Mouse (Mus musculus): ENCODE data around the gene Zfp114. TPM values are rescaled to one million over a fixed set of nuclear protein-coding genes. Genes with fewer than 3 reads are reported as not detected.
A peak's percentile ranks its signal among the peaks of the same experiment; 100 is the strongest.

Gene Zfp114
- polyA plus RNA-seq, 1 experiment: 1.9 TPM

DNA sequence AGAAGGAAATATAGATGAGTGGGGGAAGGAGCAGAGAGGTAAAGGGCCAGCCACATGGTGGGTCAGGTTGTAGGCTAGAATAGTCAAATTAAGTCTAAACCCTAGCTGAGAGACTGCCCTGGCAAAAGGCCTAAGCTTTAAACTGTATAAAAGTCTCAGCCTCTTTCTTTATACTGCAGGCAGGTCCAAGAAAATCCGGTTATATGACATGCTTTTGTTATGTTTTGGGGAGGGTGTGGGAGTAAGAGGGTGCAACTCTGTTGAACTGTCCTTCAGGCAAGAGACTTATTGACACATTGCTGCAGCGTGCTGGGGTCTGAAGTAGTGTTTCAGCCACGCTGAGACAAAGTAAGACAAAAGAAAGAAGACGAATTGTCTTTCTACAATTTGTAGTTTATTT is 2.7 kb upstream of the Zfp114 start:
- Histone ChIP-seq H3K4me1 (ENCODE audit: control insufficient read depth, insufficient read depth, low read length) (no peaks in the 10 kb centered on the region), H3K27ac (ENCODE audit: insufficient read depth, low read length) (no peak overlapping the region), H3K27me3 (ENCODE audit: control insufficient read depth, insufficient read depth, low read length, poor library complexity, severe bottlenecking) (no peaks in the 10 kb centered on the region), H3K4me3 (ENCODE audit: low read depth, low read length) (no peak overlapping the region), H3K9ac (ENCODE audit: low read depth, poor library complexity, severe bottlenecking) (no peak overlapping the region), H3K36me3 (ENCODE audit: control insufficient read depth, insufficient read depth, low read length, poor library complexity, severe bottlenecking) (no peaks in the 10 kb centered on the region), H3K9me3 (replicated peaks; ENCODE audit: control insufficient read depth, insufficient read depth, low read length, poor library complexity, severe bottlenecking) (no peaks in the 10 kb centered on the region)
- no peak for TF ChIP-seq EP300 (IDR thresholded peaks at IDR 0.05; ENCODE audit: insufficient read depth, low read depth, low read length)
- no peak for TF ChIP-seq POLR2A (IDR thresholded peaks at IDR 0.05; ENCODE audit: insufficient read depth, low read length)
- TF ChIP-seq CTCF (IDR thresholded peaks at IDR 0.05; ENCODE audit: low read depth, low read length): no peak

DNA sequence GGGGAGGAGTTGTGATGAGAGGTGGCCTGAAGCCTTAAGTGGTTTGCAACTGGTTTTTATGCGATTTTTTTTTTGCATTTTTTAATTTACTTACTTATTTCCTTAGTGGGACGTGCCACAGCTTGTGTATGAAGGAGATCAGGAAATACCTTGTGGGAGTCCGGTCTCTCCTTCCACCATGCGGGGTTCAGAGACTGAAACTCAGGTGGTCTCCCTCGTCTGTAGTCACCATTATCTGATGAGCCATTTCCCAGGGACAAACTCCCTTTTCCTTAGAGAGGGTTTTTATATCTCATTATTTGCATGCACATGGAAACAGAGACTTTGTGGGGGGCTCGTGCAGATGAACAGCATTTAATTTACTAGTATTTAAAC is 464 bp downstream of the Zfp114 start:
- peak overlapping the region; percentile 29; the same call in 1 of the 2 replicates for H3K9ac ChIP-seq (ENCODE audit: low read depth, poor library complexity, severe bottlenecking)
- no peaks in the 10 kb centered on the region for H3K4me1 ChIP-seq (ENCODE audit: control insufficient read depth, insufficient read depth, low read length)
- H3K4me3 ChIP-seq (ENCODE audit: low read depth, low read length): peak overlapping the region; percentile 99
- no peak overlapping the region for H3K27ac ChIP-seq (ENCODE audit: insufficient read depth, low read length)
- H3K9me3 ChIP-seq (replicated peaks; ENCODE audit: control insufficient read depth, insufficient read depth, low read length, poor library complexity, severe bottlenecking): no peaks in the 10 kb centered on the region
- TF ChIP-seq EP300 (IDR thresholded peaks at IDR 0.05; ENCODE audit: insufficient read depth, low read depth, low read length) (no peak), POLR2A (IDR thresholded peaks at IDR 0.05; ENCODE audit: insufficient read depth, low read length) (no peak), CTCF (IDR thresholded peaks at IDR 0.05; ENCODE audit: low read depth, low read length) (no peak)
- H3K36me3 ChIP-seq (ENCODE audit: control insufficient read depth, insufficient read depth, low read length, poor library complexity, severe bottlenecking): no peaks in the 10 kb centered on the region
- H3K27me3 ChIP-seq (ENCODE audit: control insufficient read depth, insufficient read depth, low read length, poor library complexity, severe bottlenecking): no peaks in the 10 kb centered on the region

GRCm38 (mm10) chr7:24187611-24188010 is 12.8 kb downstream of the Zfp114 start:
- Histone ChIP-seq H3K9ac (ENCODE audit: low read depth, poor library complexity, severe bottlenecking) (no peak overlapping the region), H3K36me3 (ENCODE audit: control insufficient read depth, insufficient read depth, low read length, poor library complexity, severe bottlenecking) (no peaks in the 10 kb centered on the region), H3K27me3 (ENCODE audit: control insufficient read depth, insufficient read depth, low read length, poor library complexity, severe bottlenecking) (no peaks in the 10 kb centered on the region), H3K9me3 (replicated peaks; ENCODE audit: control insufficient read depth, insufficient read depth, low read length, poor library complexity, severe bottlenecking) (no peaks in the 10 kb centered on the region), H3K4me3 (ENCODE audit: low read depth, low read length) (no peak overlapping the region), H3K27ac (ENCODE audit: insufficient read depth, low read length) (no peak overlapping the region), H3K4me1 (ENCODE audit: control insufficient read depth, insufficient read depth, low read length) (peaks cover 3% of the 10 kb centered on the region)
- no peak for TF ChIP-seq CTCF (IDR thresholded peaks at IDR 0.05; ENCODE audit: low read depth, low read length)
- no peak for TF ChIP-seq POLR2A (IDR thresholded peaks at IDR 0.05; ENCODE audit: insufficient read depth, low read length)
- no peak for TF ChIP-seq EP300 (IDR thresholded peaks at IDR 0.05; ENCODE audit: insufficient read depth, low read depth, low read length)

DNA sequence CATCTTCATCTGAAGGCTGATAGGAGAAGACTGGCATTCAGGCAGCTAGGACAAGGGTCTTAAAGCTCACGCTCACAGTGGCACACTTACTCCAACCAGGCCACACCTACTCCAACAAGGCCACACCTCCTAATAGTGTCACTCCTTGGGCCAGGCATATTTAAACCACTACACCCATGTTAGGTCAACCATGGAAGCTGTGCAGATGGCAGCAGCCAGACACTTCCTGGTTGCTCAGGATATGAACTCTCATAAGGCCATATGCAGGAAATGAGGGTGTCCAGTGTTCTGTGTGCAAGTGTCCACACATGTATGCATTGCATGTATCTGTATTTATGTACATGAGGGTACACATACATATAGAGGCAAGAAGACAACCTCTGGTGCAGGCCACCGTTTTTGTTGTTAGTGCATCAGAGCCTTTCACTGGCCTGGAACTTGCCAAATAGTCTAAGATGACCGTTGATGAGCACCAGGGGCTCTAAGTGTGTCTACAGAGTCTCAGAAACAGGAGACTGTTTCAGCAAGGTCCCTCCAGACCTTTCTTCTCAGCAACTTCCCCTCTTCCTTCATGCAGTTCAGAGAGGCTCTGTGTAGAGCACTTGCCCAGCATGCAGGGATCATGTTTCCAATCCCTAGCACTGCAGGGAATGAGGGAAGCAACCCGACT is 14.2 kb downstream of the Zfp114 start:
- Histone ChIP-seq H3K4me1 (ENCODE audit: control insufficient read depth, insufficient read depth, low read length) (peaks cover 3% of the 10 kb centered on the region), H3K9me3 (replicated peaks; ENCODE audit: control insufficient read depth, insufficient read depth, low read length, poor library complexity, severe bottlenecking) (no peaks in the 10 kb centered on the region; the same call in 1 of the 2 replicates), H3K9ac (ENCODE audit: low read depth, poor library complexity, severe bottlenecking) (no peak overlapping the region), H3K36me3 (ENCODE audit: control insufficient read depth, insufficient read depth, low read length, poor library complexity, severe bottlenecking) (no peaks in the 10 kb centered on the region), H3K4me3 (ENCODE audit: low read depth, low read length) (no peak overlapping the region), H3K27ac (ENCODE audit: insufficient read depth, low read length) (no peak overlapping the region), H3K27me3 (ENCODE audit: control insufficient read depth, insufficient read depth, low read length, poor library complexity, severe bottlenecking) (no peaks in the 10 kb centered on the region)
- no peak for TF ChIP-seq CTCF (IDR thresholded peaks at IDR 0.05; ENCODE audit: low read depth, low read length)
- TF ChIP-seq POLR2A (IDR thresholded peaks at IDR 0.05; ENCODE audit: insufficient read depth, low read length): no peak
- no peak for TF ChIP-seq EP300 (IDR thresholded peaks at IDR 0.05; ENCODE audit: insufficient read depth, low read depth, low read length)

DNA sequence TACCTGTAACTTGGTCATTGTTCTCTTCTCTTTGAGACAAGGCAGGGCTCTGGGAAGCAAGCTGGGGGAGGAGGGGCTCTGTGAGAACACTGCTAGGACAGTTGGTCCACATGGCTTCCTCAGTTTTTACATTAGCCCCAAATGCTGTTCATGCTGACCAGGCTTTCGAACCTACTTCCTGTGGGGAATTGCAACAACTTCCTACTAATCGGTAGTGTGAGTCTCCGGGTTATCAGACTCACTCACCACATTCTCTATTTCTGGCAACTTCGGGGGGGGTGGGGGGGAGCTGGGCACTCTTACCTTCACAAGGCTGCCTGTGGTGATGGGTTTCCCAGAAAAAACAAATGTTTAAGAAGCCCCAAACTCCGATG is 14.7 kb downstream of the Zfp114 start:
- TF ChIP-seq EP300 (IDR thresholded peaks at IDR 0.05; ENCODE audit: insufficient read depth, low read depth, low read length): no peak
- TF ChIP-seq POLR2A (IDR thresholded peaks at IDR 0.05; ENCODE audit: insufficient read depth, low read length): no peak
- no peak for TF ChIP-seq CTCF (IDR thresholded peaks at IDR 0.05; ENCODE audit: low read depth, low read length)
- H3K9ac ChIP-seq (ENCODE audit: low read depth, poor library complexity, severe bottlenecking): no peak overlapping the region
- peaks cover 3% of the 10 kb centered on the region for H3K4me1 ChIP-seq (ENCODE audit: control insufficient read depth, insufficient read depth, low read length)
- H3K36me3 ChIP-seq (ENCODE audit: control insufficient read depth, insufficient read depth, low read length, poor library complexity, severe bottlenecking): no peaks in the 10 kb centered on the region
- no peak overlapping the region for H3K27ac ChIP-seq (ENCODE audit: insufficient read depth, low read length)
- H3K4me3 ChIP-seq (ENCODE audit: low read depth, low read length): no peak overlapping the region
- H3K9me3 ChIP-seq (replicated peaks; ENCODE audit: control insufficient read depth, insufficient read depth, low read length, poor library complexity, severe bottlenecking): no peaks in the 10 kb centered on the region; the same call in 1 of the 2 replicates
- no peaks in the 10 kb centered on the region for H3K27me3 ChIP-seq (ENCODE audit: control insufficient read depth, insufficient read depth, low read length, poor library complexity, severe bottlenecking)

DNA sequence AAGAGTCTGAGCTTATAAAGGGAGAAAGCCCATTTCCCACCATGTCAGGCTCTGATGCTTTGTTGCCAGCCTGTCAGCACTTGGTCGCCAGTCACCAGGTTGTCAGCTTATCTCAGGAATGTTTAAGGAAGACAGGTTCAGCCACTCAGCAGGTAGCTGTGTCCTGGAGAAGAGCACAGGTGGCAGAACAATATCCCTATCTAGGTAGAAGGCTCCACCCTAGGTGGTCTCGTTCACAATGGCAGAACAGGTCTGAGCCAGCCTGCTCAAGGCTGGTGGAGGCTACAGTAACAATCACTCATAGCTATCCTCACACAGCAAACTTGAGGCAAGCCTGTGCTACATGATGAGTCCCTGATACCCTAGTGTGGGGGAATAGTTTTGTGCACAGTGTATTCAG is 16.5 kb downstream of the Zfp114 start:
- no peaks in the 10 kb centered on the region for H3K27me3 ChIP-seq (ENCODE audit: control insufficient read depth, insufficient read depth, low read length, poor library complexity, severe bottlenecking)
- no peak overlapping the region for H3K9ac ChIP-seq (ENCODE audit: low read depth, poor library complexity, severe bottlenecking)
- H3K4me1 ChIP-seq (ENCODE audit: control insufficient read depth, insufficient read depth, low read length): peaks cover 3% of the 10 kb centered on the region
- H3K4me3 ChIP-seq (ENCODE audit: low read depth, low read length): no peak overlapping the region
- H3K27ac ChIP-seq (ENCODE audit: insufficient read depth, low read length): no peak overlapping the region
- H3K9me3 ChIP-seq (replicated peaks; ENCODE audit: control insufficient read depth, insufficient read depth, low read length, poor library complexity, severe bottlenecking): no peaks in the 10 kb centered on the region; the same call in 1 of the 2 replicates
- H3K36me3 ChIP-seq (ENCODE audit: control insufficient read depth, insufficient read depth, low read length, poor library complexity, severe bottlenecking): no peaks in the 10 kb centered on the region
- no peak for TF ChIP-seq CTCF (IDR thresholded peaks at IDR 0.05; ENCODE audit: low read depth, low read length)
- TF ChIP-seq EP300 (IDR thresholded peaks at IDR 0.05; ENCODE audit: insufficient read depth, low read depth, low read length): no peak
- TF ChIP-seq POLR2A (IDR thresholded peaks at IDR 0.05; ENCODE audit: insufficient read depth, low read length): no peak
